ENCODE assay signal across 26 mouse cellular contexts in genomic region chr2:128833435-128833834, GRCm38 (mm10). TPM values are rescaled to one million over a fixed set of nuclear protein-coding genes. Genes with fewer than 3 reads are reported as not detected.
DNase-seq lines count a peak whose midpoint lies in the region; ATAC-seq lines count a peak whose summit lies in the region.
"Had no signal": no experiment of that assay in that cellular context is flagged by ENCODE, and none has a peak within 500 bp of the region (broad histone marks: within the 10 kb centered on the region; RNA-seq: fewer than 3 reads in every experiment).

No protein-coding gene starts in this region.

- no peak overlapping the region for H3K4me2 ChIP-seq in liver, embryonic 15.5 days
- no peak overlapping the region for H3K4me2 ChIP-seq in intestine, embryonic 15.5 days (replicated peaks)
- H3K4me2 ChIP-seq: embryonic facial prominence, embryonic 15.5 days; heart, embryonic 11.5 days; heart, embryonic 15.5 days; hindbrain, embryonic 14.5 days had no signal

- peaks cover 51% of the 10 kb centered on the region for H3K36me3 ChIP-seq in liver, embryonic 15.5 days (replicated peaks)
- peaks cover 4% of the 10 kb centered on the region; the same call in 1 of the 2 replicates for H3K36me3 ChIP-seq in intestine, embryonic 15.5 days
- H3K36me3 ChIP-seq in macrophage (ENCODE audit: inconsistent target): peaks cover 82% of the 10 kb centered on the region

- H3K4me1 ChIP-seq in liver, embryonic 15.5 days (replicated peaks): no peaks in the 10 kb centered on the region
- no peaks in the 10 kb centered on the region for H3K4me1 ChIP-seq in intestine, embryonic 15.5 days (replicated peaks)
- H3K4me1 ChIP-seq: embryonic facial prominence, embryonic 15.5 days; forebrain, embryonic 10.5 days; heart, embryonic 15.5 days; hindbrain, embryonic 10.5 days had no signal

- DNase-seq in liver: no peak
- DNase-seq in yolk sac, embryonic 10.5 days (ENCODE audit: low spot score): peak; percentile 40
- DNase-seq in thymus, postnatal 14 days: no peak
- no peak for DNase-seq in kidney, adult 9 months
- DNase-seq: cerebellum, adult 11 months; cerebellum, adult 8-10 months; cerebellum, postnatal 14 days; embryo, embryonic 11 days; gastrocnemius, postnatal 36 days; heart, adult 2 months; heart, postnatal 14 days had no signal

- 79% methylated on average over 2 of the region's 2 CpGs for WGBS in liver, embryonic 15.5 days (ENCODE audit: insufficient replicate concordance)
- WGBS in intestine, embryonic 15.5 days: 77% methylated on average over 2 of the region's 2 CpGs
- 87% methylated on average over 2 of the region's 2 CpGs for WGBS in macrophage (ENCODE audit: missing documents)

- no peak overlapping the region for H3K4me3 ChIP-seq in liver, embryonic 15.5 days (replicated peaks)
- no peak overlapping the region for H3K4me3 ChIP-seq in intestine, embryonic 15.5 days (replicated peaks)
- no peak overlapping the region for H3K4me3 ChIP-seq in macrophage (ENCODE audit: inconsistent target)
- H3K4me3 ChIP-seq: embryonic facial prominence, embryonic 15.5 days; erythroblast, embryonic 14.5 days; forebrain, embryonic 10.5 days; heart, adult 2 months; heart, embryonic 15.5 days; hindbrain, embryonic 10.5 days had no signal

- no peaks in the 10 kb centered on the region for H3K9me3 ChIP-seq in liver, embryonic 15.5 days (replicated peaks)
- no peaks in the 10 kb centered on the region for H3K9me3 ChIP-seq in intestine, embryonic 15.5 days
- H3K9me3 ChIP-seq: embryonic facial prominence, embryonic 15.5 days; forebrain, embryonic 10.5 days; heart, embryonic 15.5 days; hindbrain, embryonic 10.5 days had no signal

- H3K79me2 ChIP-seq in macrophage (ENCODE audit: inconsistent target): peaks cover 56% of the 10 kb centered on the region; the same call in 1 of the 2 replicates

- H3K27ac ChIP-seq in liver, embryonic 15.5 days (replicated peaks): no peak overlapping the region
- peak overlapping the region; percentile 66 for H3K27ac ChIP-seq in intestine, embryonic 15.5 days
- peak overlapping the region; percentile 16 for H3K27ac ChIP-seq in macrophage
- H3K27ac ChIP-seq: embryonic facial prominence, embryonic 15.5 days; forebrain, embryonic 10.5 days; heart, adult 2 months; heart, embryonic 15.5 days; hindbrain, embryonic 10.5 days; hindbrain, embryonic 14.5 days had no signal

- H3K9ac ChIP-seq in liver, embryonic 15.5 days: no peak overlapping the region
- H3K9ac ChIP-seq in intestine, embryonic 15.5 days: no peak overlapping the region
- H3K9ac ChIP-seq: embryonic facial prominence, embryonic 15.5 days; heart, embryonic 15.5 days; hindbrain, embryonic 14.5 days had no signal

- peak; percentile 40; the same call in 1 of the 2 replicates for ATAC-seq in liver, embryonic 15.5 days (ENCODE audit: insufficient read depth)
- ATAC-seq in intestine, embryonic 15.5 days: peak; percentile 89
- ATAC-seq: activated CD4-positive, CD25-positive, alpha-beta regulatory T cell, adult 4 months; forebrain, embryonic 14.5 days had no signal

- H3K27me3 ChIP-seq in liver, embryonic 15.5 days: no peaks in the 10 kb centered on the region
- no peaks in the 10 kb centered on the region for H3K27me3 ChIP-seq in intestine, embryonic 15.5 days (replicated peaks)
- H3K27me3 ChIP-seq: CH12.LX; embryonic facial prominence, embryonic 15.5 days; heart, embryonic 15.5 days; Patski had no signal

RNA-seq across cellular contexts. Expression of gene Tmem87b, which starts 15.5 kb away (rescaled TPM):
- 8.7 and 8.8 TPM in 2 replicates for polyA plus RNA-seq in liver, embryonic 15.5 days (2015; fragmentation: Nextera tagmentation; extraction: Ambion mirVana)
- polyA plus RNA-seq in intestine, embryonic 15.5 days (2015; fragmentation: Nextera tagmentation; extraction: Ambion mirVana): 46.1 and 50.7 TPM in 2 replicates
- total RNA-seq in macrophage (2018; cell fraction: chromatin; rRNA removed): 100 to 1,000 TPM; 222 to 824 (median 423) TPM
- total RNA-seq in macrophage (2018; cell fraction: cytosol; rRNA removed): 10 to 100 TPM; 15.6 to 61.3 (median 38.6) TPM
- total RNA-seq in macrophage (2018; cell fraction: nucleus; rRNA removed): 100 to 1,000 TPM; 117 to 458 (median 228) TPM
- 32.3 to 57.1 TPM (median 34.6 TPM) in 3 replicates for polyA plus RNA-seq in macrophage (2018)

RNA-seq across cellular contexts. Expression of gene Fbln7, which starts 29.3 kb away (rescaled TPM):
- polyA plus RNA-seq in liver, embryonic 15.5 days (2015; fragmentation: Nextera tagmentation; extraction: Ambion mirVana): 0.35 and 0.40 TPM in 2 replicates
- 8.8 and 9.9 TPM in 2 replicates for polyA plus RNA-seq in intestine, embryonic 15.5 days (2015; fragmentation: Nextera tagmentation; extraction: Ambion mirVana)
- total RNA-seq in macrophage (2018; cell fraction: chromatin; rRNA removed): under 1 TPM in 1 of 26 experiments, not detected in 25; 0.63 TPM
- under 1 TPM in 1 of 26 experiments, not detected in 25; 0.06 TPM for total RNA-seq in macrophage (2018; cell fraction: cytosol; rRNA removed)
- total RNA-seq in macrophage (2018; cell fraction: nucleus; rRNA removed): under 1 TPM in 1 of 26 experiments, not detected in 25; 0.24 TPM
- polyA plus RNA-seq in macrophage (2018): not detected in 3 replicates
- total RNA-seq: CH12.LX; common myeloid progenitor, adult 5-6 weeks had no signal
- polyA plus RNA-seq: activated CD4-positive, CD25-positive, alpha-beta regulatory T cell, adult 4 months; erythroblast, embryonic 14.5 days had no signal
